Mouse (Mus musculus) retina, embryonic 14.5 days (tissue): Measurements from ENCODE around the gene Col6a6.

Experiments
- DNase-seq: peaks from one replicate; pipeline ENCODE4 v3.0.0-alpha.2; 2015; ENCODE audit warnings: low spot score

Col6a6 gene

GRCm38 (mm10) chr9:105739446-105739845 is 88.5 kb downstream of the Col6a6 start:
- DNase-seq: no peak

DNA sequence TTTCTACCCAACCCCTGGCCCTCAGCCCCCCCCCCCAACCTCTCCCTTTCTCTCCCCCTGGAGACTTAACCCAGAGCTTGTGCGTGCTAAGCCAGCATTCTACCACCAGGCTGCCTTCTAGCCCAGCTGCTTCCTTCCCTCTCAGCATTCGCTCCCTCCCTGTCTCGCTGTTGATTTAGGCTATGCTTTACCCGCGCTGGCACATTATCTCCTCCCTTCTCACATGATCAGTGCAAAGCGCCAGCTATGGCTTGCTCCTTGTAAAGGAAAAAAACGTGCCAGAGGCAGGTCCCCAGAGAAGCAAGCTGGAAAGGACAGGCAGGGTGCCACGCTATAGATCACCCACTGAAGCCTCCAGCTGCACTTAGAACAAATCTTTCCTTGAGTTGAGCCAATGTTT is 90.5 kb downstream of the Col6a6 start:
- DNase-seq: peak; percentile 27

GRCm38 (mm10) chr9:105735195-105735594 is 92.8 kb downstream of the Col6a6 start:
- no peak for DNase-seq

GRCm38 (mm10) chr9:105734651-105735050 is 93.3 kb downstream of the Col6a6 start:
- DNase-seq: no peak

GRCm38 (mm10) chr9:105731976-105732375 is 96.0 kb downstream of the Col6a6 start:
- DNase-seq: no peak

DNA sequence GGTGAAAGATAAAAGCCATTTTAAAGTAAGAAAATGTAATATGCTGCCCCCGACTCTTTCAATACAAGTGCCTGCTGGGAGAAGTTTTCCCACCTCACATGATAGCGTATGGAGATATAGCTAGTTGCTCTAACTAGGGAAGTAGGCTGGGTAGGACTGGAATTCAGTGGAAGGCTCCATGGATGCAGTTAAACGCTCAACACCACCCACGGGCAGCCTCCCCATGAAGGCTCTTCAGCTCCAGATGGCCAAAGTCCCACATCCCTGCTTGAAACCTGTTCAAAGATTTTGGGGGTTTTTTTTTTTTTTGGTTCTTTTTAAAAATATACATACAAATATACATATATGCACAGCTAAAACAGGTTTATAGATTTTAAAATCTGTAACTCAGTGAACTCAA is 107.5 kb downstream of the Col6a6 start:
- no peak for DNase-seq

GRCm38 (mm10) chr9:105719851-105720395 is 108.0 kb downstream of the Col6a6 start:
- no peak for DNase-seq

GRCm38 (mm10) chr9:105719367-105719766 is 108.6 kb downstream of the Col6a6 start:
- DNase-seq: no peak

GRCm38 (mm10) chr9:105712049-105712448 is 115.9 kb downstream of the Col6a6 start:
- no peak for DNase-seq

DNA sequence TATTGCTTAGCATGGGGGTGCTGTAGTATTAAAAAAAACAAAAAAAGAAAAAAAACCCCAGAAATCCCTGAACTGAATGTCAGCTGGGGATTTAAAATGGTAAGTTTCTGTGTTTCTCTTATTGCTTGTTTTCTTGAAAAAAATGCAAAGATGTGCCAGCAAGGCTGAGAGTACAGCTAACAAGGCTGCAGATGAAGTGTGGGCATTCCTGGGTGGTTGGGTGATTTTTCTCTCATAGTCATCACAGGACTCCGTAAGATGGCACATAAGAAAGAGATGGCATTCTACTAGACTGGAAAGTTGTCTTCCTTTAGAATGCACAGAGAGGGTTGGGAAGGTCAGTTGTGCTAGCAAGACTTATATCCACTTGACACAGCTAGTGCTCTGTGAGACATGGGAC is 122.9 kb downstream of the Col6a6 start:
- no peak for DNase-seq

DNA sequence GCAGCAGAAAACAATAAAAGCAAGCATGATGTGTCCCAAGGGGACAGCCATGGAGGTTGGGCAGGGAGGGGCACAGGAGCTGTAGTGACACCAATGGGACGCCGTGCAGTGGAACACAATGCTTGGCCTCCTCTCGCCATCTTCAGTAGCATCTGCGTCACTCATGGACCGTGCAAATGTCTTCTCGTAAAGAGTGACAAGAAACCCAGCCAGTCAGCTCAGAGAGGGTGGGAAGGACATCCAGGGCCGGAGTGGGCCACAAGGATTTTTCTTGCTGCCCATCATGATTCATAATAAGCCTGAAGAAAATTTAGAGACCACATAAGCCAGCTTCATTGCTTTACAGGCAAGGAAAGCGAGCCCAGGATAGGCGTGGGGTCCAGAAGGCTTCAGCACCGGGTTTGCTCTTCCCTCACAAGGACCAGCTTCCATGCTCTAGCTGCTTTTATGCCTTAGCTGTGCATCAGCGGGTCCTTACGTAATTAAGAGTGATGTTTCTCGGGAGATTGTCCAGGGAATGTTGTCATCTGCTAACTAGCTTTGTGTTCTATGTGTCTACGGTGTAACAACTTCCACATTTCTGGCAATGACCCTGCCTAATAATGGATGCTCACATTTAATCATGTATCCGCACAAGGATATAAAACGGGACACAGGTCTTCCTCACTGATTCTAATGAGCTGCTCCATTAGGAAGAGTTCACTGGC is 123.6 kb downstream of the Col6a6 start:
- DNase-seq: no peak

DNA sequence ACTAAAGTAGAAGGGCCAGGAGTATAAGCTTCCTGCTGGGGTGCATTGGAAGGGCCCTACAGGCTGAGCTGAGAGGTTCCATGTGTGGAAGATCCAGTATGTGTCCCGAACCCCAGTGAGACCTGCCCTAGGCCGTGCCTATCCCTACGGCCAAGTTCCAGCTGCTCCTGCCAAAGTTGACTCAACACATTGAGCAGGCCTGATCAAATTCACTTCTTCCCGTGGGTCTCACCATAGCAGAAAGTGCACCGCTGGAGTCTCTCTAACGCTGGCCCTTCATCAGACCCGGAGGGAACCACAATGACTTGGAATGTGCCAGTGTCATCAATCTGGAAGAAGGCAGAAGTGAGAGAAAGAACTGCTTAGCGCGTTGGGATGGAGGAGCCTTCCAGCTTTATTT is 126.0 kb downstream of the Col6a6 start:
- no peak for DNase-seq

DNA sequence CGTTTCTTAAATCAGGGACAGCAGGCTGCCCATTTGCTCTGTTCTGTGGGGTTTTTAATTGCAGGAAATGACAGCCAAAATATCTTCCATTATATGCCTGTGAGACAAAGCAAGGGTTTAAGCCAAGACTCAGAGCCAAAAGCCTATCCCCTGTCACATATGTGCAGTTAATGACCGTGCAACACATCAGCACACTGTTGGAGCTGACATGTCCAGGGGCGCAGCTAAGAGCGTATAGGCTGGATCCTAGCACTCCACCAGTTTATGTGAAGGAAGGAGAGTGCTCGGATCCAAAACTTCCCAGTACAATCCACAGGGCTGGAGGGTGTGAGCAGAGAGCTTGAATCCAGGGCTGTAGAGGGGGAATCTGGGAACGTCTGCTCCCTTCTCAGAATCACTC is 127.3 kb downstream of the Col6a6 start:
- DNase-seq: no peak

- DNase-seq: no peak
These were observed 130.1 kb downstream of the Col6a6 start for GRCm38 (mm10) chr9:105697764-105698396.

DNA sequence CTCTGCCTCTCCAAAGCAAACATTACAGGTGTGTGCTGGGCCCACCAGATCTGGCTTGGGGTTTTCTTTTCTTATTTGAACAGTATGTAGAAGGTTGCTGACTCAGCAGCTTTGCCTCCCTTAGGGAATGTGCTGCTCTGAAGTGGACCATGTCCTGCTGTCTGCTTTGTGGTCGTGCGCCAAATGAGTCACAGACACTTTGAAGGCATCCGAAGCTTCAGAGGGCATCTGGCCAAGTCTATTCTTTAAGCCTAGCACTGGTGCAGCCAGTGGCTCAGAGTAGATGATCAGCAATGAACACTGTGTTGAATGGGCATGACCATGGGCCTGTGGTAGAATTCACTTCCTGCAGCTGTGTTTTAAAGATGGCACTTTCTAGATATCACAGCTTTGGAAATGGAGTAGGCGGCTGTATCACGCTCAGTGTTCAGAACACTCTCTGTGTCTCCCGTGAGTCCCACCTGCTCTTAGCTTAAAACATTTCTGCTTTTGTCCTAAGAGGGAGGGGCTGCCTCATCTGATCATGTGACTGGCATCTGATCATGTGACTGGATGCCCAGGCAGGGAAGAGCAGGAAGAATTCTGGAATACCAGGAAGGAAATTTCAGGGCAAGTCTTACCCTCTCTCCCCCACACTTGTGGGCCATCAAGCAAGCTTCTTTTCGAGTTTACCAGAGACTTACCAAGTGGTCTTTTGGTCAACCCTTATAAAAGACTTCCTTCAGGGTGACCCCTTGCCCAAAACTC is 131.0 kb downstream of the Col6a6 start:
- DNase-seq: no peak

GRCm38 (mm10) chr9:105693854-105694253 is 134.1 kb downstream of the Col6a6 start:
- DNase-seq: peak; percentile 82

GRCm38 (mm10) chr9:105693056-105693455 is 134.9 kb downstream of the Col6a6 start:
- DNase-seq: no peak

DNA sequence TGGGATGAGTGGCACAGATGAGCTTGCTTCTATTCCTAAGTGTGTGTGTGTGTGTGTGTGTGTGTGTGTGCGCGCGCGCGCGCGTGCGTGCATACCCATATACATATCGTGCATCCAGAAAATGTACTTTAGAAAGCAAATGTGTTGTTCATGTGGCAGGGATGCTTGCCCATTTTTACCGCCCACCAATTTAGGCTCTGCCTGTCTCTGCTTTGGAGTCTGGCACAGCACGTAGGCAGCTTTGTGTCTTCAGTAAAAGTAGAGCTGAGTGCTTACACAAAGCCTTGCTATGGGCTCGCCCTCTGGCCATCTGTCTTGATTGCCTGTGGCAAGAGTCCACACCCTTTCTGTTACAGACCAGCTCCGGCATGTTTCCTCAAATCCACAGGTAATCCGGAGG is 135.5 kb downstream of the Col6a6 start:
- DNase-seq: no peak

GRCm38 (mm10) chr9:105689485-105689884 is 138.5 kb downstream of the Col6a6 start:
- DNase-seq: no peak

GRCm38 (mm10) chr9:105684549-105685165 is 143.3 kb downstream of the Col6a6 start:
- no peak for DNase-seq

DNA sequence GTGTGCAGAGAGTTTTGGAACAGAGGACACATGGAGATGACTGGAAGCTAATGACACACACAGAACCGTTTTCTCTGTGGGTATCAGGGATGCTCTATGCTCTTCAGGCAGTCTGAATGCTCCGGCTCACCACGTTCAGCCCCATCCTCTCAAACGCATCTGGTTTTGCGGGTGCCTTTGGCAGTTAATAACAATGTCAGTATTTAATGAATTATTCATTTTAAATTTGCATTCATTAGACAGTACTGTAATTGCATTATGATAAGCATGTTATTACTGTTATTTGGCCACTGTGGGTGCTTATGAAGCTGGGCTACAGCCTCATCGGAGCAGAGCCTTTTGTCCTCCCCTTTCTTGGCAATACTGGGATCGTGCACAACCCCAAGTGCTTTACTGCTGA is 146.6 kb downstream of the Col6a6 start:
- DNase-seq: no peak

GRCm38 (mm10) chr9:105675941-105676340 is 152.0 kb downstream of the Col6a6 start:
- no peak for DNase-seq
